Mouse (Mus musculus): ENCODE measurements around the gene Shank2. TPM values are rescaled to one million over a fixed set of nuclear protein-coding genes. Genes with fewer than 3 reads are reported as not detected.

Shank2 gene
- total and polyA plus RNA-seq, 3 experiments: not detected

DNA sequence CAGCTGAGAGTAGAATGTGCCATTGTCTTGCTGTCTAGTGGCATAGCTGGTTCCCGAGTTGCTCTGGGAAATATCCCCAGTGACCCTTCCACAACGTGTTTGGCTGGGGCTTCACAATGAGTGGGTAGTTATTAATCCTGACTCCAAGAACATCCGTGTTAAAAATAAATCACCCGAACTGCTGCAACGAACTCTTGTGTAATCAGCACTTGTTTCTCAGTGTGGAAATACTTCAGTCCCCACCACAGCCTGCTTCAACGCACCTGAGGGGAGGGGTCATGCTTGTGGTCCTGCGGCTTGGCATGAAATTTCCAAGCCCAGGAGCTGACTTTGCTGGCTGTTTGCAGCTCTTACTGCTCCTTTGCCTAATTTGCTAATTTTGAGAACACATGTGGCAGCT lies 35.1 kb upstream of the Shank2 start:
- DNase-seq (ENCODE audit: low read depth, low spot score): no peak
- Histone ChIP-seq H3K27me3 (ENCODE audit: control insufficient read depth in 1 of 2, insufficient read depth in 2 of 2, low read length in 2 of 2) (no peaks in the 10 kb centered on the region), H3K36me3 (ENCODE audit: control insufficient read depth in 1 of 2, insufficient read depth in 2 of 2, low read length in 2 of 2) (no peaks in the 10 kb centered on the region), H3K9ac (ENCODE audit: control insufficient read depth, low read depth, low read length, poor library complexity, severe bottlenecking) (no peak overlapping the region), H3K79me2 (ENCODE audit: control insufficient read depth, insufficient read depth, low read length, poor library complexity) (no peaks in the 10 kb centered on the region), H3K4me3 (ENCODE audit: control insufficient read depth in 1 of 2, insufficient read depth in 1 of 2, low read depth in 2 of 2, low read length in 2 of 2) (no peak overlapping the region), H3K9me3 (replicated peaks; ENCODE audit: insufficient read depth, low read length) (no peaks in the 10 kb centered on the region), H3K4me1 (ENCODE audit: control insufficient read depth in 1 of 2, insufficient read depth in 2 of 2, low read length in 2 of 2) (no peaks in the 10 kb centered on the region), H3K27ac (ENCODE audit: control insufficient read depth, low read depth, low read length) (no peak overlapping the region)
- no peak for TF ChIP-seq GATA1 (IDR thresholded peaks at IDR 0.05; ENCODE audit: low read depth, low read length)
- TF ChIP-seq KAT2A (conservative IDR thresholded peaks at IDR 0.05; ENCODE audit: low read depth, low read length): no peak
- TF ChIP-seq TCF12 (IDR thresholded peaks at IDR 0.05; ENCODE audit: low read depth, low read length): no peak
- TF ChIP-seq MAZ (IDR thresholded peaks at IDR 0.05; ENCODE audit: low read depth, low read length): no peak
- no peak for TF ChIP-seq POLR2A (IDR thresholded peaks at IDR 0.05; ENCODE audit: control insufficient read depth in 1 of 2, insufficient read depth in 1 of 2, low read depth in 1 of 2, low read length in 2 of 2, poor library complexity in 1 of 2)
- no peak for TF ChIP-seq ZMIZ1 (IDR thresholded peaks at IDR 0.05; ENCODE audit: low read depth, low read length)
- no peak for TF ChIP-seq MYB (IDR thresholded peaks at IDR 0.05; ENCODE audit: low read depth, low read length)
- no peak for TF ChIP-seq ELF1 (IDR thresholded peaks at IDR 0.05; ENCODE audit: low read depth, low read length)
- no peak for TF ChIP-seq HCFC1 (IDR thresholded peaks at IDR 0.05; ENCODE audit: low read depth, low read length)
- TF ChIP-seq UBTF (IDR thresholded peaks at IDR 0.05; ENCODE audit: borderline replicate concordance, insufficient read depth, low read depth, low read length): no peak
- TF ChIP-seq SIN3A (IDR thresholded peaks at IDR 0.05; ENCODE audit: low read length): no peak
- TF ChIP-seq ZC3H11A (IDR thresholded peaks at IDR 0.05; ENCODE audit: low read depth, low read length): no peak
- no peak for TF ChIP-seq MAX (IDR thresholded peaks at IDR 0.05; ENCODE audit: low read length)
- TF ChIP-seq POLR2AphosphoS2 (IDR thresholded peaks at IDR 0.05; ENCODE audit: low read length): no peak
- no peak for TF ChIP-seq ETS1 (IDR thresholded peaks at IDR 0.05; ENCODE audit: low read depth, low read length)
- no peak for TF ChIP-seq TAL1 (IDR thresholded peaks at IDR 0.05; ENCODE audit: low read length)

- no peaks in the 10 kb centered on the region for H3K9me3 ChIP-seq (replicated peaks; ENCODE audit: insufficient read depth, low read length)
- no peak overlapping the region for H3K4me3 ChIP-seq (ENCODE audit: control insufficient read depth in 1 of 2, insufficient read depth in 1 of 2, low read depth in 2 of 2, low read length in 2 of 2)
- no peak for TF ChIP-seq ZKSCAN1 (IDR thresholded peaks at IDR 0.05; ENCODE audit: low read depth, low read length)
- TF ChIP-seq MXI1 (IDR thresholded peaks at IDR 0.05; ENCODE audit: low read depth, low read length): no peak
- no peak for TF ChIP-seq MEF2A (IDR thresholded peaks at IDR 0.05; ENCODE audit: extremely low read depth, insufficient replicate concordance, low read depth, low read length, poor library complexity, severe bottlenecking)
- no peak for TF ChIP-seq BHLHE40 (IDR thresholded peaks at IDR 0.05; ENCODE audit: borderline replicate concordance, low read depth, low read length)
- no peak for TF ChIP-seq MAFK (IDR thresholded peaks at IDR 0.05; ENCODE audit: borderline replicate concordance, low read depth, low read length)
- TF ChIP-seq KAT2A (conservative IDR thresholded peaks at IDR 0.05; ENCODE audit: low read depth, low read length): no peak
- TF ChIP-seq UBTF (IDR thresholded peaks at IDR 0.05; ENCODE audit: borderline replicate concordance, insufficient read depth, low read depth, low read length): no peak
- TF ChIP-seq CHD1 (IDR thresholded peaks at IDR 0.05; ENCODE audit: low read depth, low read length): no peak
- TF ChIP-seq POLR2AphosphoS5 (IDR thresholded peaks at IDR 0.05; ENCODE audit: borderline replicate concordance, low read depth, low read length): no peak
- TF ChIP-seq JUND (IDR thresholded peaks at IDR 0.05; ENCODE audit: low read depth, low read length): no peak
- TF ChIP-seq TCF12 (IDR thresholded peaks at IDR 0.05; ENCODE audit: low read depth, low read length): no peak
- TF ChIP-seq E2F4 (IDR thresholded peaks at IDR 0.05; ENCODE audit: borderline replicate concordance, low read depth, low read length): no peak
- no peak for TF ChIP-seq POLR2A (IDR thresholded peaks at IDR 0.05; ENCODE audit: control insufficient read depth in 1 of 2, insufficient read depth in 1 of 2, low read depth in 1 of 2, low read length in 2 of 2, poor library complexity in 1 of 2)
- no peak for TF ChIP-seq ZNF384 (IDR thresholded peaks at IDR 0.05; ENCODE audit: low read depth, low read length)
- TF ChIP-seq GATA1 (IDR thresholded peaks at IDR 0.05; ENCODE audit: low read depth, low read length): no peak
- no peak for TF ChIP-seq ZMIZ1 (IDR thresholded peaks at IDR 0.05; ENCODE audit: low read depth, low read length)
- no peaks in the 10 kb centered on the region for H3K27me3 ChIP-seq (ENCODE audit: control insufficient read depth in 1 of 2, insufficient read depth in 2 of 2, low read length in 2 of 2)
- no peak for DNase-seq (ENCODE audit: low read depth, low spot score)
- no peak overlapping the region for H3K9ac ChIP-seq (ENCODE audit: control insufficient read depth, low read depth, low read length, poor library complexity, severe bottlenecking)
- no peaks in the 10 kb centered on the region for H3K4me1 ChIP-seq (ENCODE audit: control insufficient read depth in 1 of 2, insufficient read depth in 2 of 2, low read length in 2 of 2)
- H3K27ac ChIP-seq (ENCODE audit: control insufficient read depth, low read depth, low read length): no peak overlapping the region
- no peaks in the 10 kb centered on the region for H3K79me2 ChIP-seq (ENCODE audit: control insufficient read depth, insufficient read depth, low read length, poor library complexity)
- H3K36me3 ChIP-seq (ENCODE audit: control insufficient read depth in 1 of 2, insufficient read depth in 2 of 2, low read length in 2 of 2): no peaks in the 10 kb centered on the region
Measured at GRCm38 (mm10) chr7:143977491-143977830, 24.3 kb upstream of the Shank2 start.
